Mouse (Mus musculus) lung, embryonic 16.5 days (tissue): ENCODE results near the gene Pafah1b2. TPM values are rescaled to one million over a fixed set of nuclear protein-coding genes. Genes with fewer than 3 reads are reported as not detected.

Experiments
- ATAC-seq: fragments of 200-750 bp; cut with Nextera tagmentation; 2 replicates; pipeline ENCODE4 v1.8.0; 2017; ENCODE audit warnings: low read depth, mild to moderate bottlenecking, moderate library complexity
- H3K27ac ChIP-seq: fragments of 300-500 bp; sonication (generic); 2 replicates; pipeline ENCODE4 v1.5.1; 2014; ENCODE audit warnings: mild to moderate bottlenecking, control low read depth, low read length
- H3K27me3 ChIP-seq: fragments of 300-500 bp; sonication (generic); 2 replicates; pipeline ENCODE4 v1.6.1; 2014; ENCODE audit warnings: low read depth, low read length, mixed read lengths; ENCODE audit not compliant: control insufficient read depth, insufficient read depth
- H3K36me3 ChIP-seq: fragments of 300-500 bp; sonication (generic); 2 replicates; pipeline ENCODE4 v1.6.1; 2014; ENCODE audit warnings: low read length; ENCODE audit not compliant: control insufficient read depth, insufficient read depth
- H3K4me1 ChIP-seq: fragments of 300-500 bp; sonication (generic); replicated peaks from 2 replicates; pipeline ENCODE4 v1.6.1; 2014; ENCODE audit warnings: low read length, mixed read lengths; ENCODE audit not compliant: control insufficient read depth, insufficient read depth
- H3K4me2 ChIP-seq: fragments of 300-500 bp; sonication (generic); 2 replicates; pipeline ENCODE4 v1.6.1; 2014; ENCODE audit warnings: low read depth, low read length, control low read depth
- H3K4me3 ChIP-seq: fragments of 300-500 bp; sonication (generic); 2 replicates; pipeline ENCODE4 v1.5.1; 2014; ENCODE audit warnings: mild to moderate bottlenecking, low read length, control low read depth
- H3K9ac ChIP-seq: fragments of 300-500 bp; sonication (generic); 2 replicates; pipeline ENCODE4 v1.6.1; 2014; ENCODE audit warnings: low read length, control low read depth
- H3K9me3 ChIP-seq: fragments of 300-500 bp; sonication (generic); 2 replicates; pipeline ENCODE4 v1.6.1; 2016; ENCODE audit warnings: low read length; ENCODE audit not compliant: control insufficient read depth
- WGBS: fragments of 180-500 bp; shearing (Covaris S2); extraction: QIAGEN DNeasy Blood & Tissue Kit; methylation state at CpG from one replicate; pipeline ENCODE4 v1.1.7; 2014; 5-methylcytosine and 5-hydroxymethylcytosine counted together
- polyA plus RNA-seq: library from polyadenylated mRNA; unstranded; fragments of >200 nt; fragmentation: Nextera tagmentation; extraction: Ambion mirVana; gene quantifications from 2 replicates; pipeline ENCODE4 v1.2.1, GENCODE M21; 2015

The Pafah1b2 gene
- polyA plus RNA-seq, 1 experiment from 2014 or later, result 157 TPM

- peaks cover 42% of the 10 kb centered on the region for H3K4me1 ChIP-seq
- H3K9ac ChIP-seq, result no peak overlapping the region
- H3K9me3 ChIP-seq, result no peaks in the 10 kb centered on the region
- H3K27ac ChIP-seq, result no peak overlapping the region
- no peaks in the 10 kb centered on the region for H3K27me3 ChIP-seq
- no peak for ATAC-seq
- no peaks in the 10 kb centered on the region for H3K36me3 ChIP-seq
- H3K4me2 ChIP-seq, result no peak overlapping the region
- H3K4me3 ChIP-seq, result no peak overlapping the region
- 64% methylated on average over 6 of the region's 6 CpGs for WGBS
These were observed 18.5 kb upstream of the Pafah1b2 start for GRCm38 (mm10) chr9:46030968-46031367.

DNA sequence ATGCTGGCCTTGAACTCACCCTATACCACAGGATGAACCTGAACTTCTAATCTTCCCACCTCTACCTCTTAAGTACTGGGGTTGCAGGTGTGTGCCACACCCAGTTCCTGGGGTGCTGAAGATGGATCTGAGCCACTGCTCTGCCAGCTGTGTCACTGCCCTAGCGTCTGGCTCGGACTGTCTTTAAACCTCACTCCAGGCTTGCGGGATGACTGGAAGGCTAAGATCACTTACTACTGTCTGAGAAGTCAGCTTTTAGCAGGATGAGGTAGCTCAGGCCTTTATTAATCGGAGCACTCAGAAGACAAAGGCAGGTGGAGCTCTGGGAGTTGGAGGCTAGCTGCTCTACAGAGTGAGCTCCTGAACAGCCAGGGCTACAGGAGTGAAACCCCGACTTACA is 17.7 kb upstream of the Pafah1b2 start:
- no peak overlapping the region for H3K9ac ChIP-seq
- H3K27ac ChIP-seq, result no peak overlapping the region
- no peak overlapping the region for H3K4me2 ChIP-seq
- no peak overlapping the region for H3K4me3 ChIP-seq
- WGBS, result 73% methylated on average over 5 of the region's 5 CpGs
- H3K27me3 ChIP-seq, result no peaks in the 10 kb centered on the region
- H3K9me3 ChIP-seq, result no peaks in the 10 kb centered on the region
- ATAC-seq, result no peak
- no peaks in the 10 kb centered on the region for H3K36me3 ChIP-seq
- peaks cover 35% of the 10 kb centered on the region for H3K4me1 ChIP-seq

- Histone ChIP-seq H3K9ac (no peak overlapping the region), H3K27me3 (no peaks in the 10 kb centered on the region), H3K4me1 (peaks cover 32% of the 10 kb centered on the region), H3K4me3 (no peak overlapping the region), H3K27ac (no peak overlapping the region), H3K4me2 (no peak overlapping the region), H3K9me3 (no peaks in the 10 kb centered on the region), H3K36me3 (no peaks in the 10 kb centered on the region)
- WGBS, result 40% methylated on average over 6 of the region's 6 CpGs
- ATAC-seq, result peak; percentile 37; the same call in 1 of the 2 replicates
These were observed 17.0 kb upstream of the Pafah1b2 start for GRCm38 (mm10) chr9:46029534-46029933.

DNA sequence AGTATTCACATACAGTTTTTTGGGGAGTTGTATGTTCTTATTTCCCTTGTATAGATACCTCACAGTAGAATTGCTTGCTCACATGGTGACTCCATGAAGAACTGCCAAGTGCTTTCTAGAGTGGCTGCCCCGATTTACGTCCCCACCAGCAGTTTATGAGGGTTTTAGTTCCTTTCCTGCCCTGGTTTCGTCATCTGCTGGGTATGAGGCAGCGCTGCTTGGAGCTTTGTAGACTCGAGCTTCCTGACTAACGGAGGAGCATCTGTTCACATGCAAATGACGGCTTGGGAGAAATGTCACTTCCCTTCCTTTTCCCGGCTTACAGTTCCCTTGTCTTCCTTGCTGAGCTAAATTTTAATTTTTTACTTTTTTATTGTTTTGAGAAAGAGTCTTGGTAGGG is 15.5 kb upstream of the Pafah1b2 start:
- H3K9me3 ChIP-seq, result no peaks in the 10 kb centered on the region
- ATAC-seq, result no peak
- no peak overlapping the region for H3K4me2 ChIP-seq
- H3K27ac ChIP-seq, result no peak overlapping the region
- H3K4me3 ChIP-seq, result no peak overlapping the region
- H3K36me3 ChIP-seq, result no peaks in the 10 kb centered on the region
- H3K27me3 ChIP-seq, result no peaks in the 10 kb centered on the region
- 56% methylated on average over 8 of the region's 8 CpGs for WGBS
- peaks cover 30% of the 10 kb centered on the region for H3K4me1 ChIP-seq
- no peak overlapping the region for H3K9ac ChIP-seq

DNA sequence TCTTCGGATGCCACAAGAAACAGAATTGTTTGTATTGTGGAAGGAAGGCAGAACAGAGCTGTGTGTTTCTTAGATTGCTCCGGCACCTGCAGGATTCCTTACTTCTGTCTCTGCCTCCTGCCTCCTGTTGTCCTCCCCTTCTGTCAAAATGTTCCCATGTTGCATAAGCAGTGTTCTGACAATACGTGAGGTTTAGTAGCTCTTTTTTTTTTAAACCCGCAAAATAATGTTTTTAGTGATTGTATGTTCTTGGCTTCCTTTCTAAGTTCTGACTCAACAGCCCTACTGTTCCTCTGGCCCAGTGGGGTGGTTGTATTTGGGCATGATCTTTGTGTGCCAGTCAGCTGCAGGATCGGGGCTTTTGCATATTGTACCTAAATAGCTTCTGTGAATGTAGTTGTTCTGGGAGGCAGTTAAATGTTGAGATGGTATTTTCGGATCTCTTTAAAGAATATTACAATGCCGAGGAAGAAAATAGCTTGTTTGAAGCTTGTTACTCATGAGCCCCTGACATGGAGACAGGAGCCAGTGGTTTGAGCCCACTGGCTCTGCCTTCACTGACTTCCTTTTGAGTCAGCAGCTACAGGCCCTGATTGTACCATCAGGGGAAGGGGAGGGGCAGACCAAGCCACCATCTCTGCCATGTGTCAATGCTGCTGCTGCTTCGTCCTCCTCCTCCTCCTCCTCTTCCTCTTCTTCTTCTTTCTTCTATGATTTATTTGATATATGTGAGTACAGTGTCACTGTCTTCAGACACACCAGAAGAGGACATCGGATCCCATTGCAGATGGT is 13.8 kb upstream of the Pafah1b2 start:
- H3K36me3 ChIP-seq, result no peaks in the 10 kb centered on the region
- no peak for ATAC-seq
- 86% methylated on average over 9 of the region's 9 CpGs for WGBS
- H3K9ac ChIP-seq, result no peak overlapping the region
- no peaks in the 10 kb centered on the region for H3K9me3 ChIP-seq
- H3K4me3 ChIP-seq, result no peak overlapping the region
- H3K4me2 ChIP-seq, result no peak overlapping the region
- peaks cover 16% of the 10 kb centered on the region for H3K4me1 ChIP-seq
- H3K27me3 ChIP-seq, result no peaks in the 10 kb centered on the region
- H3K27ac ChIP-seq, result no peak overlapping the region

GRCm38 (mm10) chr9:46023591-46023990 is 11.1 kb upstream of the Pafah1b2 start:
- Histone ChIP-seq H3K4me2 (no peak overlapping the region), H3K9me3 (no peaks in the 10 kb centered on the region), H3K27ac (no peak overlapping the region), H3K9ac (no peak overlapping the region), H3K36me3 (peaks cover 3% of the 10 kb centered on the region), H3K4me3 (no peak overlapping the region), H3K27me3 (no peaks in the 10 kb centered on the region), H3K4me1 (peaks cover 5% of the 10 kb centered on the region)
- ATAC-seq, result no peak
- WGBS, result 91% methylated on average over 11 of the region's 11 CpGs

- no peak for ATAC-seq
- Histone ChIP-seq H3K4me1 (peaks cover 30% of the 10 kb centered on the region), H3K9me3 (no peaks in the 10 kb centered on the region), H3K4me3 (no peak overlapping the region), H3K27ac (no peak overlapping the region), H3K9ac (no peak overlapping the region), H3K36me3 (peaks cover 3% of the 10 kb centered on the region), H3K4me2 (no peak overlapping the region), H3K27me3 (no peaks in the 10 kb centered on the region)
- 78% methylated on average over 6 of the region's 6 CpGs for WGBS
These were observed 7.5 kb upstream of the Pafah1b2 start for GRCm38 (mm10) chr9:46019975-46020374.

GRCm38 (mm10) chr9:46018316-46018715 is 5.8 kb upstream of the Pafah1b2 start:
- Histone ChIP-seq H3K27me3 (no peaks in the 10 kb centered on the region), H3K4me1 (peaks cover 41% of the 10 kb centered on the region), H3K9ac (no peak overlapping the region), H3K4me3 (no peak overlapping the region), H3K4me2 (no peak overlapping the region), H3K36me3 (peaks cover 3% of the 10 kb centered on the region), H3K9me3 (no peaks in the 10 kb centered on the region), H3K27ac (no peak overlapping the region; the same call in 1 of the 2 replicates)
- WGBS, result 49% methylated on average over 6 of the region's 6 CpGs
- no peak for ATAC-seq

DNA sequence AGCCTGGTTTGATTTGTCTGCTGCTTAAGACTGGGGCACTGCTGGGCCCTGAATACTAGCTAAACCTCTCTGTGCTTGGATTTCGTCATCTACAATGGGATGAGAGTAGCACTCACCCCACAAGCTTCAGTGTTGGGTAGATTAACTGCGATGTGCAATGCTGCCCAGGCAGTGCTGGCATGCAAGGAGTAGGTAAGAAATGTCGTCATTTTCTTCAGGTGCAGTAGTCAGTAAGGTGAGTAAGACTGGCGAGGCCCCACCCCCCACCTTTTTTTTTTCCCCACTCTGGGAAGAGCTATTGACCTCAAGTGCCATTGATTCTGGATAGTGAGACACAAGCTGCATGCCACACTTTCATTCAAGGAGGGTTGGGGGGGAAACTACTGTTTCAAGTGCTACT is 3.9 kb upstream of the Pafah1b2 start:
- peaks cover 46% of the 10 kb centered on the region for H3K4me1 ChIP-seq
- 49% methylated on average over 4 of the region's 4 CpGs for WGBS
- H3K36me3 ChIP-seq, result peaks cover 3% of the 10 kb centered on the region
- H3K9ac ChIP-seq, result peak overlapping the region; percentile 32; the same call in 1 of the 2 replicates
- H3K9me3 ChIP-seq, result no peaks in the 10 kb centered on the region
- no peak overlapping the region for H3K4me3 ChIP-seq
- H3K27me3 ChIP-seq, result no peaks in the 10 kb centered on the region
- peak; percentile 27 for ATAC-seq
- H3K4me2 ChIP-seq, result peak overlapping the region; percentile 78
- H3K27ac ChIP-seq, result peak overlapping the region; percentile 93
